Mouse (Mus musculus): ENCODE measurements around the gene Zbtb45. TPM values are rescaled to one million over a fixed set of nuclear protein-coding genes. Genes with fewer than 3 reads are reported as not detected.
A peak's percentile ranks its signal among the peaks of the same experiment; 100 is the strongest.

Gene Zbtb45
- polyA plus RNA-seq, 1 experiment from 2014 or later: 17.4 TPM

GRCm38 (mm10) chr7:13006011-13006410 is 3.8 kb downstream of the Zbtb45 start:
- H3K9ac ChIP-seq (ENCODE audit: low read depth, low read length): peak overlapping the region; percentile 23; the same call in 1 of the 2 replicates
- H3K27me3 ChIP-seq (ENCODE audit: insufficient read depth, low read length): no peaks in the 10 kb centered on the region
- H3K36me3 ChIP-seq (ENCODE audit: insufficient read depth, low read length): peaks cover 15% of the 10 kb centered on the region; the same call in 1 of the 2 replicates
- 91% methylated on average over 17 of the region's 17 CpGs for WGBS
- H3K4me1 ChIP-seq (replicated peaks; ENCODE audit: insufficient read depth, low read length): peaks cover 11% of the 10 kb centered on the region; the same call in 1 of the 2 replicates
- TF ChIP-seq CTCF (IDR thresholded peaks at IDR 0.05; ENCODE audit: low read depth): no peak
- no peaks in the 10 kb centered on the region for H3K9me3 ChIP-seq (replicated peaks; ENCODE audit: low read length)
- no peak overlapping the region for H3K4me2 ChIP-seq (ENCODE audit: low read length)
- DNase-seq (ENCODE audit: low spot score) (no peak), ATAC-seq (replicated peaks; ENCODE audit: low FRiP score, low read depth) (no peak)
- H3K27ac ChIP-seq: no peak overlapping the region
- no peak overlapping the region for H3K4me3 ChIP-seq (replicated peaks; ENCODE audit: low read depth, low read length)

GRCm38 (mm10) chr7:13003380-13003779 is 6.5 kb downstream of the Zbtb45 start:
- Histone ChIP-seq H3K4me3 (replicated peaks; ENCODE audit: low read depth, low read length) (no peak overlapping the region), H3K9me3 (replicated peaks; ENCODE audit: low read length) (no peaks in the 10 kb centered on the region), H3K9ac (ENCODE audit: low read depth, low read length) (no peak overlapping the region), H3K27ac (no peak overlapping the region), H3K4me2 (ENCODE audit: low read length) (no peak overlapping the region), H3K4me1 (replicated peaks; ENCODE audit: insufficient read depth, low read length) (0 out of 2 replicates have a peak, but pooled peaks cover 3% of the 10 kb centered on the region), H3K36me3 (ENCODE audit: insufficient read depth, low read length) (peaks cover 15% of the 10 kb centered on the region; the same call in 1 of the 2 replicates), H3K27me3 (ENCODE audit: insufficient read depth, low read length) (no peaks in the 10 kb centered on the region)
- no peak for ATAC-seq (replicated peaks; ENCODE audit: low FRiP score, low read depth)
- WGBS: 75% methylated on average over 5 of the region's 5 CpGs
- DNase-seq (ENCODE audit: low spot score): no peak
- no peak; the same call in 1 of the 2 replicates for TF ChIP-seq CTCF (IDR thresholded peaks at IDR 0.05; ENCODE audit: low read depth)

- H3K4me1 ChIP-seq (replicated peaks; ENCODE audit: insufficient read depth, low read length): no peaks in the 10 kb centered on the region
Observed at GRCm38 (mm10) chr7:13001584-13001983, 8.2 kb downstream of the Zbtb45 start.

GRCm38 (mm10) chr7:12998851-12999250 is 11.0 kb downstream of the Zbtb45 start, which contains the start of gene Trim28:
Gene Trim28, plus strand, starts transcription at chr7:12999114.
- TF ChIP-seq CTCF (IDR thresholded peaks at IDR 0.05; ENCODE audit: low read depth): no peak
- Histone ChIP-seq H3K9me3 (replicated peaks; ENCODE audit: low read length) (no peaks in the 10 kb centered on the region), H3K27me3 (ENCODE audit: insufficient read depth, low read length) (no peaks in the 10 kb centered on the region), H3K27ac (no peak within 1 kb of the TSS), H3K36me3 (ENCODE audit: insufficient read depth, low read length) (no peaks in the 10 kb centered on the region), H3K4me2 (ENCODE audit: low read length) (no peak within 1 kb of the TSS), H3K4me1 (replicated peaks; ENCODE audit: insufficient read depth, low read length) (no peaks in the 10 kb centered on the region), H3K9ac (ENCODE audit: low read depth, low read length) (no peak within 1 kb of the TSS), H3K4me3 (replicated peaks; ENCODE audit: low read depth, low read length) (no peak within 1 kb of the TSS)
- ATAC-seq (replicated peaks; ENCODE audit: low FRiP score, low read depth): no peak
- DNase-seq (ENCODE audit: low spot score): no peak
- 84% methylated on average over 3 of the region's 3 CpGs for WGBS

More at GRCm38 (mm10) chr7:13001584-13001983, 8.2 kb downstream of the Zbtb45 start:
- Histone ChIP-seq H3K4me3 (replicated peaks; ENCODE audit: low read depth, low read length) (no peak overlapping the region), H3K27ac (no peak overlapping the region), H3K4me2 (ENCODE audit: low read length) (no peak overlapping the region), H3K9ac (ENCODE audit: low read depth, low read length) (no peak overlapping the region), H3K27me3 (ENCODE audit: insufficient read depth, low read length) (no peaks in the 10 kb centered on the region), H3K9me3 (replicated peaks; ENCODE audit: low read length) (no peaks in the 10 kb centered on the region), H3K36me3 (ENCODE audit: insufficient read depth, low read length) (peaks cover 4% of the 10 kb centered on the region; the same call in 1 of the 2 replicates)
- DNase-seq (ENCODE audit: low spot score): no peak
- no peak for ATAC-seq (replicated peaks; ENCODE audit: low FRiP score, low read depth)
- 69% methylated on average over 1 of the region's 1 CpGs for WGBS
- TF ChIP-seq CTCF (IDR thresholded peaks at IDR 0.05; ENCODE audit: low read depth): no peak

GRCm38 (mm10) chr7:12998053-12998452 is 11.8 kb downstream of the Zbtb45 start, which contains the start of gene Slc27a5:
Gene Slc27a5, minus strand, starts transcription at chr7:12998192.
- 82% methylated on average over 5 of the region's 5 CpGs for WGBS

GRCm38 (mm10) chr7:12997230-12997629 is 12.6 kb downstream of the Zbtb45 start:
- H3K9ac ChIP-seq (ENCODE audit: low read depth, low read length): no peak overlapping the region
- WGBS: 71% methylated on average over 5 of the region's 5 CpGs

More at GRCm38 (mm10) chr7:12998053-12998452, 11.8 kb downstream of the Zbtb45 start, which contains the start of gene Slc27a5:
- Histone ChIP-seq H3K9me3 (replicated peaks; ENCODE audit: low read length) (no peaks in the 10 kb centered on the region), H3K36me3 (ENCODE audit: insufficient read depth, low read length) (no peaks in the 10 kb centered on the region), H3K27ac (no peak within 1 kb of the TSS), H3K4me1 (replicated peaks; ENCODE audit: insufficient read depth, low read length) (no peaks in the 10 kb centered on the region), H3K4me2 (ENCODE audit: low read length) (no peak within 1 kb of the TSS), H3K9ac (ENCODE audit: low read depth, low read length) (no peak within 1 kb of the TSS), H3K27me3 (ENCODE audit: insufficient read depth, low read length) (no peaks in the 10 kb centered on the region), H3K4me3 (replicated peaks; ENCODE audit: low read depth, low read length) (no peak within 1 kb of the TSS)
- no peak for ATAC-seq (replicated peaks; ENCODE audit: low FRiP score, low read depth)
- TF ChIP-seq CTCF (IDR thresholded peaks at IDR 0.05; ENCODE audit: low read depth): no peak
- DNase-seq (ENCODE audit: low spot score): no peak

GRCm38 (mm10) chr7:12995862-12996261 is 14.0 kb downstream of the Zbtb45 start:
- Histone ChIP-seq H3K36me3 (ENCODE audit: insufficient read depth, low read length) (no peaks in the 10 kb centered on the region), H3K9me3 (replicated peaks; ENCODE audit: low read length) (no peaks in the 10 kb centered on the region), H3K4me2 (ENCODE audit: low read length) (no peak overlapping the region), H3K27ac (no peak overlapping the region), H3K9ac (ENCODE audit: low read depth, low read length) (no peak overlapping the region), H3K27me3 (ENCODE audit: insufficient read depth, low read length) (no peaks in the 10 kb centered on the region), H3K4me3 (replicated peaks; ENCODE audit: low read depth, low read length) (no peak overlapping the region), H3K4me1 (replicated peaks; ENCODE audit: insufficient read depth, low read length) (no peaks in the 10 kb centered on the region)
- DNase-seq (ENCODE audit: low spot score): no peak
- ATAC-seq (replicated peaks; ENCODE audit: low FRiP score, low read depth): no peak
- TF ChIP-seq CTCF (IDR thresholded peaks at IDR 0.05; ENCODE audit: low read depth): no peak

More at GRCm38 (mm10) chr7:12997230-12997629, 12.6 kb downstream of the Zbtb45 start:
- no peaks in the 10 kb centered on the region for H3K4me1 ChIP-seq (replicated peaks; ENCODE audit: insufficient read depth, low read length)
- TF ChIP-seq CTCF (IDR thresholded peaks at IDR 0.05; ENCODE audit: low read depth): no peak
- no peaks in the 10 kb centered on the region for H3K27me3 ChIP-seq (ENCODE audit: insufficient read depth, low read length)
- no peak for DNase-seq (ENCODE audit: low spot score)
- H3K9me3 ChIP-seq (replicated peaks; ENCODE audit: low read length): no peaks in the 10 kb centered on the region
- H3K27ac ChIP-seq: no peak overlapping the region
- no peaks in the 10 kb centered on the region for H3K36me3 ChIP-seq (ENCODE audit: insufficient read depth, low read length)
- H3K4me2 ChIP-seq (ENCODE audit: low read length): no peak overlapping the region
- no peak for ATAC-seq (replicated peaks; ENCODE audit: low FRiP score, low read depth)
- H3K4me3 ChIP-seq (replicated peaks; ENCODE audit: low read depth, low read length): no peak overlapping the region

All from kidney, postnatal 0 days (tissue).